Mouse (Mus musculus) G1E (cell line): ENCODE data around the gene Sdc4.

ENCODE experiments used
- CTCF ChIP-seq: IDR thresholded peaks from 2 replicates; pipeline ENCODE4 v1.5.1; 2012; ENCODE audit warnings: low read depth, low read length, inconsistent platforms, mixed read lengths
- GATA1 ChIP-seq: IDR thresholded peaks from 2 replicates; pipeline ENCODE4 v1.6.1; 2012; ENCODE audit warnings: borderline replicate concordance, low read length, inconsistent platforms, mixed read lengths
- POLR2AphosphoS5 ChIP-seq: IDR thresholded peaks from 2 replicates; pipeline ENCODE4 v1.6.1; 2012; ENCODE audit warnings: low read depth, low read length, inconsistent platforms; ENCODE audit not compliant: insufficient replicate concordance

DNA sequence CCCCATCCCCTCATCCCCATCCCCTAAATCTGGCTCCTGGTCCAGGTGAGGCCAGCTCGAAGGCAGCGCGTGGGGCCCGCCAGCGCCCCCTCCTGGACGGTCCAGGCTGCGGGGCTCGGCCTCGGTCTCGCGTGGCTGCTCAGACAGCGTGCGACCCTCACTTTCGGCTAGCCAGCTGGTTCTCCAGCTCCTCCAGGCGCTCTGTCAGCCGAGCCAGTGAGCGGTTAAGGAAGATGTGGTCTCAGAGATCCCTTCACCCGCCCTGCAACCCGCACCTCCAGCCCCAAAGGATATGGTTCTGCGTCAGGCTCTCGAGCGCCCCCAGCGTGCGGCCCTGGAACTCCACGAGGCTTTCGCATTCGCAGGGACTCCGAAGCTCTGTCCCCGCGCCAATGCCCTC, 54.2 kb downstream of the Sdc4 start:
- TF ChIP-seq CTCF = no peak
- TF ChIP-seq GATA1 = no peak
- no peak for TF ChIP-seq POLR2AphosphoS5
